Mouse (Mus musculus): Measurements from ENCODE around the gene Rtp2.

DNA sequence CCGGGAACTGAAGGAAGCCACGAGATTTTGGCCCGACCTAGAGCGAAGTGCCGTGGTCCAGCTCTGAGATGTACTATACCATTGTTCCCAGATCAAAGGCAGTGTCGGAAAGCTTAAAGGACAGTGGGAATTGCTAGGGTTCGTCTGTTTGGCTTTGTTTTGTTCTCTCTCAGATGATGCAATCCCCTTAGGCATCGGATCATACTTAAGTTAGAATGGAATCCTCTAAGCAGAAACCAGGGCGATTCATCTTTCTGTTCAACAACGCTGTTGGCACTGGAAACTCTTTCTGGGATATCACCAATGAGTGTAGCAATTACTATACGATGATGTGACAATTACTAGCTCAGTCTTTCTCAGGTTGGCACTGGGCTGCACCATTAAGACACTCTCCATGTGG, at the start of gene Rtp2:
- TF ChIP-seq CTCF (IDR thresholded peaks at IDR 0.05; ENCODE audit: low read depth, low read length) (no peak), TAL1 (conservative IDR thresholded peaks at IDR 0.05; ENCODE audit: low read depth, low read length) (no peak), GATA1 (IDR thresholded peaks at IDR 0.05; ENCODE audit: borderline replicate concordance, low read length) (no peak), GATA2 (IDR thresholded peaks at IDR 0.05; ENCODE audit: borderline replicate concordance, low read depth, low read length) (no peak), POLR2AphosphoS5 (IDR thresholded peaks at IDR 0.05; ENCODE audit: insufficient replicate concordance, low read depth, low read length) (no peak)

Data from G1E (cell line).